Mouse (Mus musculus) layer of hippocampus, adult 18-20 months (tissue): Measurements from ENCODE around the gene Taf1c. TPM values are rescaled to one million over a fixed set of nuclear protein-coding genes. Genes with fewer than 3 reads are reported as not detected.

Experiments
- DNase-seq, 2 experiments: peaks; one replicate each; pipeline ENCODE4 v3.0.0; 2022; ENCODE audit warnings: low spot score in 2 of 2
- long read RNA-seq: library from polyadenylated mRNA; stranded (forward); transcript quantifications from one replicate; pipeline ENCODE4 v2.0.0, GENCODE M21; 2021
- total RNA-seq, 2 experiments: library from RNA; stranded (reverse); gene quantifications; 2 replicates each; pipeline ENCODE4 v1.2.3; 2021

Taf1c gene
- 10 to 100 TPM; 11.3 TPM for total RNA-seq
- long read RNA-seq, transcript Taf1c-201 (15 exons, 3,236 nt): major isoform, 12 of 23 reads
- long read RNA-seq, partial matches to known transcripts: 6 of 23 reads
- long read RNA-seq, other reads (novel, unspliced or antisense): 5 of 23 reads

GRCm38 (mm10) chr8:119604996-119605395, at the start of gene Taf1c:
Taf1c (minus strand) TSS chr8:119605222.
- DNase-seq: peak; percentile 85 to 96

- DNase-seq: no peak
Observed at GRCm38 (mm10) chr8:119651324-119651723, 46.3 kb upstream of the Taf1c start.

GRCm38 (mm10) chr8:119646846-119647245, 41.8 kb upstream of the Taf1c start:
- DNase-seq: no peak

GRCm38 (mm10) chr8:119646197-119646596, 41.2 kb upstream of the Taf1c start:
- no peak for DNase-seq

GRCm38 (mm10) chr8:119644981-119645597, 40.1 kb upstream of the Taf1c start:
- no peak for DNase-seq

GRCm38 (mm10) chr8:119644429-119644960, 39.5 kb upstream of the Taf1c start:
- no peak for DNase-seq

- DNase-seq: no peak
Observed at GRCm38 (mm10) chr8:119642960-119643359, 37.9 kb upstream of the Taf1c start.

GRCm38 (mm10) chr8:119641058-119641457, 36.0 kb upstream of the Taf1c start:
- no peak for DNase-seq

- DNase-seq: no peak
Observed at GRCm38 (mm10) chr8:119639798-119640197, 34.8 kb upstream of the Taf1c start.

GRCm38 (mm10) chr8:119638261-119638660, 33.2 kb upstream of the Taf1c start:
- no peak for DNase-seq

- no peak for DNase-seq
Observed at GRCm38 (mm10) chr8:119637381-119637780, 32.4 kb upstream of the Taf1c start.

GRCm38 (mm10) chr8:119636766-119637165, 31.7 kb upstream of the Taf1c start:
- no peak for DNase-seq

GRCm38 (mm10) chr8:119635958-119636357, 30.9 kb upstream of the Taf1c start:
- DNase-seq: no peak

- no peak for DNase-seq
Observed at GRCm38 (mm10) chr8:119635378-119635777, 30.4 kb upstream of the Taf1c start, which contains the start of gene Kcng4. Kcng4 (minus strand) TSS chr8:119635680.

- no peak for DNase-seq
Observed at GRCm38 (mm10) chr8:119634616-119635336, 29.8 kb upstream of the Taf1c start.

- no peak for DNase-seq
Observed at GRCm38 (mm10) chr8:119632909-119633308, 27.9 kb upstream of the Taf1c start.

GRCm38 (mm10) chr8:119632246-119632645, 27.2 kb upstream of the Taf1c start:
- DNase-seq: no peak

- DNase-seq: no peak
Observed at GRCm38 (mm10) chr8:119630841-119631240, 25.8 kb upstream of the Taf1c start.

GRCm38 (mm10) chr8:119627613-119628359, 22.8 kb upstream of the Taf1c start:
- no peak for DNase-seq

GRCm38 (mm10) chr8:119627199-119627598, 22.2 kb upstream of the Taf1c start:
- DNase-seq: no peak

- no peak for DNase-seq
Observed at GRCm38 (mm10) chr8:119625788-119626187, 20.8 kb upstream of the Taf1c start.

GRCm38 (mm10) chr8:119624916-119625315, 19.9 kb upstream of the Taf1c start:
- DNase-seq: no peak
